Mouse (Mus musculus) WW6 (cell line): ENCODE measurements around the gene Socs3.

Source experiments
- DNase-seq: peaks from one replicate; pipeline ENCODE4 v3.0.0-alpha.2; 2013; ENCODE audit warnings: low read depth, low spot score

Socs3 gene

GRCm38 (mm10) chr11:117972656-117973558 is 3.1 kb upstream of the Socs3 start:
- no peak for DNase-seq

GRCm38 (mm10) chr11:117971646-117972242 is 1.9 kb upstream of the Socs3 start:
- no peak for DNase-seq

GRCm38 (mm10) chr11:117971100-117971499 is 1.3 kb upstream of the Socs3 start:
- DNase-seq: no peak

- peak; percentile 95 for DNase-seq
Measured at GRCm38 (mm10) chr11:117969100-117969944, 525 bp downstream of the Socs3 start.

- no peak for DNase-seq
Measured at GRCm38 (mm10) chr11:117968716-117969099, 1.1 kb downstream of the Socs3 start.

- no peak for DNase-seq
Measured at GRCm38 (mm10) chr11:117968016-117968671, 1.7 kb downstream of the Socs3 start.

GRCm38 (mm10) chr11:117967249-117968015 is 2.4 kb downstream of the Socs3 start:
- DNase-seq: no peak

GRCm38 (mm10) chr11:117966506-117967100 is 3.2 kb downstream of the Socs3 start:
- no peak for DNase-seq

GRCm38 (mm10) chr11:117965561-117965981 is 4.3 kb downstream of the Socs3 start:
- no peak for DNase-seq

- DNase-seq: no peak
Measured at GRCm38 (mm10) chr11:117965052-117965451, 4.8 kb downstream of the Socs3 start.

GRCm38 (mm10) chr11:117964294-117964693 is 5.6 kb downstream of the Socs3 start:
- no peak for DNase-seq

GRCm38 (mm10) chr11:117963872-117964271 is 6.0 kb downstream of the Socs3 start:
- no peak for DNase-seq

GRCm38 (mm10) chr11:117963091-117963793 is 6.6 kb downstream of the Socs3 start:
- DNase-seq: peak; percentile 99

GRCm38 (mm10) chr11:117962228-117963067 is 7.4 kb downstream of the Socs3 start:
- DNase-seq: no peak

GRCm38 (mm10) chr11:117960601-117961000 is 9.2 kb downstream of the Socs3 start:
- no peak for DNase-seq

GRCm38 (mm10) chr11:117959741-117960381 is 10.0 kb downstream of the Socs3 start:
- no peak for DNase-seq

- no peak for DNase-seq
Measured at GRCm38 (mm10) chr11:117959166-117959565, 10.7 kb downstream of the Socs3 start.

GRCm38 (mm10) chr11:117958197-117958596 is 11.7 kb downstream of the Socs3 start:
- DNase-seq: no peak
